Mouse (Mus musculus) G1E (cell line): ENCODE results near the gene Adh7.

ENCODE experiments used
- CTCF ChIP-seq: IDR thresholded peaks from 2 replicates; pipeline ENCODE4 v1.5.1; 2012; ENCODE audit warnings: low read depth, low read length, inconsistent platforms, mixed read lengths
- GATA1 ChIP-seq: IDR thresholded peaks from 2 replicates; pipeline ENCODE4 v1.6.1; 2012; ENCODE audit warnings: borderline replicate concordance, low read length, inconsistent platforms, mixed read lengths
- GATA2 ChIP-seq: IDR thresholded peaks from 2 replicates; pipeline ENCODE4 v1.6.1; 2012; ENCODE audit warnings: low read depth, low read length, inconsistent platforms, borderline replicate concordance
- POLR2AphosphoS5 ChIP-seq: IDR thresholded peaks from 2 replicates; pipeline ENCODE4 v1.6.1; 2012; ENCODE audit warnings: low read depth, low read length, inconsistent platforms; ENCODE audit not compliant: insufficient replicate concordance

GRCm38 (mm10) chr3:138241371-138241770 lies 23.8 kb downstream of the Adh7 start:
- TF ChIP-seq CTCF (no peak), GATA1 (no peak), POLR2AphosphoS5 (no peak), GATA2 (no peak)
